Mouse (Mus musculus): ENCODE measurements at regions not wholly inside any gene's neighbourhood (a gene's known extent, or its start where the extent isn't known, plus 50 kb on each side); places are given as distances from the start of the nearest gene placed in this dataset.

DNA sequence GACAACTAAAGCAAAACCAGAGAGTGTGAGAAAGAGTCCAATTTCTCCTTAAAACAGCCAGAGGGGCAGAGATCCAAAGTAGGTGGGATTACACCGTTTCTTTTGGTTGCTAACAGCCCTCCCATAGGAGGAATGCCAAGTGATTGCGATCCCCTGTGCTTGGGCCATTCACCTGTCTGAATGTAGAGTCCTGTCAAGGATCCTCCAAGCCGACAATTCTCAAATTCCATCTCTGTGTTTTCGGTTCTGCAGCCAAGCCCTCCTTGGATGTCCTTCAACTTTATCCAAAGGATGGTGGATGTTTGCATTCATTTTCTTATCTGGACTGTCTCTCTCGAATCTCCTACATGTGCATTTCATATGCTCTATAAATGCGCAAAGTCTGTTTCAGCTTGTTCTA, 355.3 kb upstream of the Klf4 start:
- no peak for ATAC-seq (replicated peaks in 1 of 2; ENCODE audit: insufficient read depth in 1 of 2, low FRiP score in 2 of 2, low TSS enrichment in 1 of 2, low read depth in 1 of 2, poor library complexity in 2 of 2, severe bottlenecking in 2 of 2)

DNA sequence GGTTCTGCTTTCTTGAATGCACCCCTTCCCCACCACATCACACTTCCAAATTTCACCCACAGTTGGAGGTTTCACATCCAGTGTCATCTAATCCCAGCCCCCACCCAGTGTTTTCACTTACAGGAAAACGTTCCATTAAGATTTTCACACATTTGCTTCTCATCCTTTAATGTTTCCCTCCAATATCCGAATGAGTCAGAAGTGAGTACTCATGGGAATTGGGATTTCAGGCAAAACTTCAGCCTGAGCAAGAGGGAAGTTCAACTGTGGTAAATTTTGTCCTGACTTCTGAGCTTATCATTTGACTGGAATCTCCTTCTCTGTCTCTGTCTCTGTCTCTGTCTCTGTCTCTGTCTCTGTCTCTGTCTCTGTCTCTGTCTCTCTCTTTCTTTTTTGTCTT, 350.3 kb upstream of the Klf4 start:
- no peak for ATAC-seq (replicated peaks in 1 of 2; ENCODE audit: insufficient read depth in 1 of 2, low FRiP score in 2 of 2, low TSS enrichment in 1 of 2, low read depth in 1 of 2, poor library complexity in 2 of 2, severe bottlenecking in 2 of 2)

DNA sequence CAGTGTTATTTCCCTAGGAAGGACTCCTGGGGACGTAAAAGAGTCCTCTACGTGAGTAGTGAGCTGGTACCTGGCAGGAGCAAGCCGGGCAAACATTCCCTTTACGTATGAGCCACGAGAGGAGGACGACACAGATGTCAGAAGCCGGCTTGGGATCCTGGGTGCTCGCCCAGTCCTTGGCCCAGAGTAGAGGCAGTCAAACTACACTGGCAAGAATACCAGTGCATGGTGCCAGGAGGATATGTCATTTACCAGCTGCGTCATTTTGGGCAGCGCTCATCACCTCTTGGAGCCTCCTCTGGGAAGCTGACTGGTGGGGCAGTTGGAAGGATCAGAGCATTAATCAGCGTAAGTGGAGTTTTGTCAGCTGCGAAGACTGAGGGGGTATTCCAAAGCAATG, 343.0 kb upstream of the Klf4 start:
- ATAC-seq (replicated peaks in 1 of 2; ENCODE audit: insufficient read depth in 1 of 2, low FRiP score in 2 of 2, low TSS enrichment in 1 of 2, low read depth in 1 of 2, poor library complexity in 2 of 2, severe bottlenecking in 2 of 2) = no peak

DNA sequence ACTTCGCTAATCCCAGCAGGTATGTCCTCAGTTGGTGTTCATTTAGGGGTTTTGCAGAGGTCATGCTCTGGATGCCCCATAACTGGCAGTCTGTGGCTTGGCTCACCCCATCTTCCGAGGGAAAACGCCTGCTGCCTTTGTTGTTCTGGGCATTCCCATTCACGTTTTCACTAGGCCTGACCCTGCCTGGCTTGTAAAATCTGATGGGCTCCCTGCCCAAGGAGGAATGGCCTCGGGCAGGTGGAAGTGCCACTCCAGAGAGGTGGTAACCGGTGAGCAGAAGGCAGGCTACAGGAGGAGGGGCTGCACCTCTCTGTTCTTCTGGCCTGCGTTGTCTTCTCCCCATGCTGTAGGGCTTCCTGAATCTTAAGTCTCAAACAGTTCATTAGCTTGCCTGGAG, 342.6 kb upstream of the Klf4 start:
- no peak for ATAC-seq (replicated peaks in 1 of 2; ENCODE audit: insufficient read depth in 1 of 2, low FRiP score in 2 of 2, low TSS enrichment in 1 of 2, low read depth in 1 of 2, poor library complexity in 2 of 2, severe bottlenecking in 2 of 2)

DNA sequence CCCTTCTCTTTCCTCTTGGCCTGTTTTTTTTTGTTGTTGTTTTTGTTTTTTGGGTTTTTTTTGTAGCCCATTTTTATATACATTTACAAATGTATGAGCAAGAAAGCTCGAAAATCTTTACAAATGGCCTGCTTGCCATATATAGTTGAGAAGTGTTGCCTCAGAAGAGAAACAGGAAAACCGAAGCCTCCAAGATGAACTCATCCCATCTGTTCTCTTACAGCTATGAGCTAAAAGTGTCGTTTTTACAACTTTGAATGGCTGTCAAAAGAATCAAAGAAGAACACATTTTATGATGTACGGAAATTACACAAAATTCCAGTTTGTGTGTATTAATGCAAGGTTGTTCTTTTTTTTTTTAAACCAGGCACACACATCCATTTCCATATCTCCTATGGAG, 342.0 kb upstream of the Klf4 start:
- no peak for ATAC-seq (replicated peaks in 1 of 2; ENCODE audit: insufficient read depth in 1 of 2, low FRiP score in 2 of 2, low TSS enrichment in 1 of 2, low read depth in 1 of 2, poor library complexity in 2 of 2, severe bottlenecking in 2 of 2)

DNA sequence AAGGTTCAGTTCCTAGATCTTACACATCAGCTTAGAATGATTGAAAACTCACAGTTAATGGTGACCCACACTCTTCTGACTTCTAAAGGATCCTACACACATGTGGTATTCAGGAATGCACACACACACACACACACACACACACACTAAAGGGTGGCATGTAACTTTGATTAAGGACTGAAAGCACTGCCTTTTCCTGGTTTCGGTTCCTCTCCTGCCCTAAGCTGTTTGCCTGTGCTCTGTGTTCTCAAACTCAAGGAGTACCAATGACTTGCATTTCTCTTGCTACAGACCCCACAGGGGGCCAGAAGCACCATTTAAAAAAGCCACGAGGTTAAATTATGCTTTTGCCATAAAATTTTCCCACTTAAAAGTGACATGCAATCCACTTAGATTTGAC, 327.8 kb upstream of the Klf4 start:
- no peak for ATAC-seq (replicated peaks in 1 of 2; ENCODE audit: insufficient read depth in 1 of 2, low FRiP score in 2 of 2, low TSS enrichment in 1 of 2, low read depth in 1 of 2, poor library complexity in 2 of 2, severe bottlenecking in 2 of 2)

DNA sequence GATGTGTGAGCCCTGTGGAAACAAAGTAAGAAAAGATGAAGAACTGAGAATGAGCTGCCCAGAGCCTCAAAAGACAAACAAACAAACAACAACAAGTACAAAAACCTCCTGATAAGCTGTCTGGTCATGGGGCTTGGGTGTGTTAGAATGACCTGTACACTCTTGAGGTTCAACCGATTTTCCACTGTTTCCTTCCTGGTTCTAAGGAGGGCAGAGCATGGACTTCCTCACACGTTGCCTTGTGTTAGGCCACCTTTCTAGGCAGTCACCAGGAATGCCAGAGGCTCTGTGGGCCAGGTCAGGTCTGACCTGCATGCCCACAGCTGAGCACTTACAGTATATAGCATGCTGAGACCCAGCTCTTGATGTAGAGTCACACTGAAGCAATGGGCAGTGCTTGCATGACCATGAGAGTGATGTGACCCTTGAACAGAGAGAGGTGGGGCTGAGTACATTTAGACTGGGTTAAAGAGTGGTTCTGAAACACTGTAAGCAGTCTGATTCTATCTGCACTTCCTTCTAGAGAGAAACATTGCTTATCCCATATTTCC, 327.0 kb upstream of the Klf4 start:
- ATAC-seq (replicated peaks in 1 of 2; ENCODE audit: insufficient read depth in 1 of 2, low FRiP score in 2 of 2, low TSS enrichment in 1 of 2, low read depth in 1 of 2, poor library complexity in 2 of 2, severe bottlenecking in 2 of 2) = no peak

DNA sequence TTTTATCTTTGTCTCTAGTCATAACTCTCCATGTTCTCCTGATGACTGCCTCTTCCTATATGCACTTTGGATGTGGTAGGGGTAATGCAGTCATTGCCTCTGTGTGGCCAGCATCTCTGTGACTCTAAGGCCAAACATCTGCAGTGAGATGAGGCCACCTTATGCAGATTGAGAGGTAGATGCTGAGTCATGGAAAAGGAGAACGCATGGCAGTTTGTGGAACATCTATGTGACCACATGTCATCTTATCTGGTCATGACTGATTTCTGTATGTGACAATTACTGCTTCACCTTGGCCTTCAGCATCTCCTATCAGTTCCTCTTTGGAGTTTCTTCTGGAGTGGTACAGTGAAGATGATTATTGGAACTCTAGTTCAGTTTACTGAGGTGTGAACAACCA, 319.2 kb upstream of the Klf4 start:
- ATAC-seq (replicated peaks in 1 of 2; ENCODE audit: insufficient read depth in 1 of 2, low FRiP score in 2 of 2, low TSS enrichment in 1 of 2, low read depth in 1 of 2, poor library complexity in 2 of 2, severe bottlenecking in 2 of 2) = no peak

DNA sequence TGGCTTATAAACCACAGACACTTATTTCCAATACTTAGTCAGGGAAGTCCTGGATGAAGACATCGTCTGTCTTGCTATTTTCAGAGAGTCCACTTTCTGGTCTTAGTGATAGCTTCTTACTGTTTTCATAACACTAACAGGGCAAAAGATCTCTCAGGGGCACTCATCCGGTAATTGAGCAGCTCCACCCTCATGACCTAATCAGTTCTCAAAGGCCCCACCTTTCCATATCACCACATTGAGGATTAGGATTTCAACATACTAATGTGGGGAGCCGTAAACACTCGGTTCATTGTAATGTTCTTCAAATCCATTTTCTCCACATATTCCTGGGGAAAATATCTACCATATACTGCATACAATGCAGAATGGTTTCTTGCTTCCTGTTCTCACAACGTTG, 318.8 kb upstream of the Klf4 start:
- ATAC-seq (replicated peaks in 1 of 2; ENCODE audit: insufficient read depth in 1 of 2, low FRiP score in 2 of 2, low TSS enrichment in 1 of 2, low read depth in 1 of 2, poor library complexity in 2 of 2, severe bottlenecking in 2 of 2) = no peak

DNA sequence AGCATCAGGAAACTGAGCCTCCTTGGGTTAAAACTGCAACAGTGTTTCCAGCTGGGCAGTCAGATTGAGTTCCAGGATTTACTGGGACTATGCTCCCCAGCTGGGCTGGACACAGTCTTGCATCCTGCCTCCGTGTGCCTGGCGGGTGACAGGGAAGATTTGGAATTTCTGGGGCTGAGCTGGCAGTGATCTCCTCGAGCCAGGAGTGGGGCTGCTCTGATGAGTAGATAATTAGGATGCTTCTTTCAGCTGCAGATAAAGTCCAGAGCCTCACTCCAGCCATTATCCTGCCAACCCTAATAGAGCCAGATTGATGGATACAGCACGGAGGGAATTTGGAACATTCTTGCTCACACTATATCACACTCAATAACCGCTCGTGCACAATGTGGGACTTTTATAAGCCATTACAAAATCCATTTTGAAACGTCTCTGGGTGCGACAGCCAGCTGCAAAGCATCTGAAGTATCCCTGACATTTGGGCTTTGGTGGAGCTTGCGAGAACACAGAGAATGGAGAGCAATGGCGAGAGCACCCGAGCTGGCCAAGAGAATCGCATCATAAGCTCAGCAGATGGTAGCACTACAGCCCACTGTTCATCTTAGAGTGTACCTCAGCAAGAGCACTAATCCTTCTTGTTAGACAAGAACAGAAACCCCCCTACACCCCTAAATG, 311.6 kb upstream of the Klf4 start:
- ATAC-seq (replicated peaks in 1 of 2; ENCODE audit: insufficient read depth in 1 of 2, low FRiP score in 2 of 2, low TSS enrichment in 1 of 2, low read depth in 1 of 2, poor library complexity in 2 of 2, severe bottlenecking in 2 of 2) = no peak

DNA sequence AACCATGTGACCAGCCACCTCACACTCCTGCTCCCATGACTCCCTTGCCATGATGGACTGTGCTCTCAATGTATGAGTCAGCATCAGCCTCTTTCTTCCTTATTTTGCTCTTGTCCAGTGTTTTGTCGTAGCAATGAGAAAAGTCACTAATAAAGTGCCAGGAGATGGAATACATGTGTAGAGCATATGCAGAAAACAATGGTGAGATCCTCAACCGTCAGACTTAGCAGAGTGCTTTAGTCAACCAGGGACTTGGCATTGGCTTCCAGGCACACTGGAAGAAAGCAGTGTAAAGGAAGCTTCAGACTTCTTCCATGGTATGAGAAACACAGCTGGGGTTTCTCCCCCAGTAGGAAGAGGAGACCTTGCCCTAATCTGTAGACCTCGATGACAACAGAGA, 306.3 kb upstream of the Klf4 start:
- no peak for ATAC-seq (replicated peaks in 1 of 2; ENCODE audit: insufficient read depth in 1 of 2, low FRiP score in 2 of 2, low TSS enrichment in 1 of 2, low read depth in 1 of 2, poor library complexity in 2 of 2, severe bottlenecking in 2 of 2)

DNA sequence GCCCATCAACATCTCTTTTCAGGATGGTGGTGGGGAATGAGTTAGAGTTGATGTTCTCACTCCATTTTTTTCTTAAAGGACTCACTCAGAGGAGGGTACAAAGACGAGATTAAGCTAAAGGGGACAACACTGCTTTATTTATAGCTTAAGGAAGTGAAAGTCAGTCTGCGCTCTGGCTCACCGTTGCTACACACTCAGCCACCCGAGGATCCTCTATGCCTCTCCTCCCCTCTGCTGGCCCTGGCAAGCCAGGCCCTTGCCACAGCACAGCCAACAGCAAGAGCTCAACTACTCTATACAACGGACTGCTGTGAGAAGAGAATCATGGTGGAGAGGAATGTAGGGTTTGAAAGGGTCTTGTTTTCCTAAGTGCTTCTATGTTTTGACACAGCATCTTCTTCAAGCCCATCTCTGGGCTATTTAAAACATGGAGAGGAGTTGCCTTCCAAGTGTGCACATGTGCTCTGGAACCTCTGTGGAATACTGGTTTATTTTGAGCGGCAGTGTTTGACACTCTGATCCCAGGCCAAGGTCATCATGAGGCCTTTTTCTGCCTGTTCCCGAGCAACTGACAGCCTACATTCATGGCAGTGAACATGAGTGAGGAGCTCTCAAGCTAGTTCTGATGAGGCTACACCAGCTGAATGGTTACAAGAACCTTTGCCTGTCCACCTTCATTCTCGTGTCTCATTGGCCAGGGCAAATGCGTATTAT, 291.9 kb upstream of the Klf4 start:
- peak; percentile 69 to 80 for ATAC-seq (replicated peaks in 1 of 2; ENCODE audit: insufficient read depth in 1 of 2, low FRiP score in 2 of 2, low TSS enrichment in 1 of 2, low read depth in 1 of 2, poor library complexity in 2 of 2, severe bottlenecking in 2 of 2)

DNA sequence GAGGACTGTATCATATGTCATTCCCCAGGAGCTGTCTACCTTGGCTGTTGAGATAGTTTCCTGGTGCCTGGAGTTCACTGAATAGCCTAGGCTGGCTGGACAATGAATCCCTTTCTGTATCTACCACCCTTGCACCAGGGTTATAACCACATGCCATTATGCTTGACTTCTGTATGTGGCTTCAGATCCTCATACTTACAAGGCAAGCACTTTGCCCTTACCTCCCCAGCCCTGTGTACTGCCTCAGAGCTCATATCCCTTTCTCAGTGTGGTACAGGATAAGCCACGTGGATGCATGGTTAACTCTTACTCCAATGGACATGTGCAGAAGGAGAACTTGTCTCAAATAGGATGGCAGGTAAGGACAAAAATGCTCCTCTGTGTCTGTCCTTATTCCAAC, 291.3 kb upstream of the Klf4 start:
- ATAC-seq (replicated peaks in 1 of 2; ENCODE audit: insufficient read depth in 1 of 2, low FRiP score in 2 of 2, low TSS enrichment in 1 of 2, low read depth in 1 of 2, poor library complexity in 2 of 2, severe bottlenecking in 2 of 2) = no peak

DNA sequence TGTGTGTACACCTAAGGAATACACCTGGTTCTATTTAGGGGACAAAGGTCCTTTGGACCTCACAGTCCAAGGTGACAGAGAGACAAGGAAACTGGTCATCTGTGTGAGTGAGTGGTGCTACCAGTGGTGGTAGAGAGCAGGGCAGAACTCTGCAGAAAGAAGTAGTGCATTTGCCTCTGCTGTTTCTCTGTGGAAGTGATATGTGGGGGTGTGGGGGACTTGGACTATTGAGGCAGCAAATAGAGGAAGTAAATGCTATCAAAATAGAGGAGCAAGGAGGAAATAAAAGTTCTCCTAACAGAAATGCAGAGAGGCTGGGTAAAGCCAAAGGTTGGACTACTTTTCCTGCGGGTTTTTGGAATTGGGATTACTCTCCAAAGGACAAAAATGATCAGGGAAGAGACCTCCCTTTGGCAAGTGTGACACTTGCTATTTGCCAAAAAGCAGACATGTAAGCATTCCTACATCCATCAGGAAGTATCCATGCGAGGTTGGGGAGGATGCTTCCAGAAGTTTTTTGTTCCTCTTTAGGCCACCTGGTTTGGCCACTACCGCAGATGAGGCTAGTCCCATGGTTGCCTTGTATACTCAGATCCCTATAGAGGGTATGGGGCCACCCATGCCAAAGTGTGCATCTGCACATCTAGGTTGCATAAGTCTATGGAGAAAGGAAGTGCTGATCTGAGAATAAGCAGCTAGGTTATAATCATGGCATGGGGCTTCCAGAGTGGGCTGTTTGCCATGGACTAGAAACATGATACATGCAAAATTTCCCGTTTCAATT, 285.0 kb upstream of the Klf4 start:
- ATAC-seq (replicated peaks in 1 of 2; ENCODE audit: insufficient read depth in 1 of 2, low FRiP score in 2 of 2, low TSS enrichment in 1 of 2, low read depth in 1 of 2, poor library complexity in 2 of 2, severe bottlenecking in 2 of 2) = no peak

DNA sequence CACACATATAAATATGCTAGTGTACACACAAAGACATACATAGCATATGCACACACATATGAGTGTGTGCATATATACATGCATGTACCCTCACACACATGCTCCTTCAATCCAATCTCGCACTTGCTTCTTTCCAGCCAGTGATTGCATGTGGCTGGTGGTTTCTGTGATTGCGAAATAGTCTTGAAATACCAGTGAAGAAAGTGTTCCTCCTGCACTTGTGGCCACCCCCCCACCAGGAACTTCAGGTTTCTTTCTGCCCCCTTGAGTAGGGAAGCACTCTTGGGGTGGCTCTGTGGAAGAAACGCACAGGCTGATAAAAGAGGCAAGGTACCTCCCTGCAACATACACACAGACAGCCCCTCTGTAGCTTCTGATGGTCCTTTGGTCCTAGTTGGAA, 283.6 kb upstream of the Klf4 start:
- ATAC-seq (replicated peaks in 1 of 2; ENCODE audit: insufficient read depth in 1 of 2, low FRiP score in 2 of 2, low TSS enrichment in 1 of 2, low read depth in 1 of 2, poor library complexity in 2 of 2, severe bottlenecking in 2 of 2) = peak; percentile 59 to 69; a peak in 3 of 4 replicates

DNA sequence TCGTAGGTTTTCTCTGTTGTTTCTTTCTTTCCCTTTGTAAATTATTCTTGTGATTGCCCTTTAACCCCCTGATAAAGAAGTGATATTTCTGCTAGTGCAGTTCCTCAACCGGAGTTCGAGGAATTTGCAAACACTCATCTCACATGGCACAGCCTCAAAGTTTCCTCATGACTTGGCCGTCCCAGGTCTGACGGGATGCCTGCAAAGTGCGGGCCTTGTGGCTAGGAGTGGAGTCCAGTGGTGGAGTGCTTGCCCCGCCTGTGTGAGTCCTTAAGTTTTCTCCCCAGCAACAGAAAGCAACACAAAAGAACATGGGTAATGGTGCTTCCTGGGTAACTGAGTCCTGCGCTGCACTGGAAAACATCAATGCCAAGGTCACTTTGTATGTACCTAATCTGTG, 280.6 kb upstream of the Klf4 start:
- ATAC-seq (replicated peaks in 1 of 2; ENCODE audit: insufficient read depth in 1 of 2, low FRiP score in 2 of 2, low TSS enrichment in 1 of 2, low read depth in 1 of 2, poor library complexity in 2 of 2, severe bottlenecking in 2 of 2) = no peak

DNA sequence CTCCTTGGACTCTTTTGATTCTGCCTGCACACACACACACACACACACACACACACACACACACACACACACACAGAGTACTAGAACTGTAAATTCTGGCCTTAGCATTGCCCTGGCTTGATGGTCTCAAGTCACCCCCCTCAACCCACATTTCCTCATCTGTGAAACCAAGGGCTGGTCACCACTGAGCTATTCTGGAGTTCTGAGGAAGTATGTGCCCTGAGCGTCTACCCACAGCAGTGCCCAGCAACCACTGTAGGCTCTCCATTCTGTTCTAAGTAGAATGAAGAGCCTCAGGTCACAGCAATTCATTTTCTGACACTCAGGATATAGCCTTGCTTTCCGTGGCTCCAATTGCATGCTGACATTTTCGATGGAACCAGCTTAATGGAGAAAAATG, 279.4 kb upstream of the Klf4 start:
- ATAC-seq (replicated peaks in 1 of 2; ENCODE audit: insufficient read depth in 1 of 2, low FRiP score in 2 of 2, low TSS enrichment in 1 of 2, low read depth in 1 of 2, poor library complexity in 2 of 2, severe bottlenecking in 2 of 2) = peak; percentile 68 to 83

DNA sequence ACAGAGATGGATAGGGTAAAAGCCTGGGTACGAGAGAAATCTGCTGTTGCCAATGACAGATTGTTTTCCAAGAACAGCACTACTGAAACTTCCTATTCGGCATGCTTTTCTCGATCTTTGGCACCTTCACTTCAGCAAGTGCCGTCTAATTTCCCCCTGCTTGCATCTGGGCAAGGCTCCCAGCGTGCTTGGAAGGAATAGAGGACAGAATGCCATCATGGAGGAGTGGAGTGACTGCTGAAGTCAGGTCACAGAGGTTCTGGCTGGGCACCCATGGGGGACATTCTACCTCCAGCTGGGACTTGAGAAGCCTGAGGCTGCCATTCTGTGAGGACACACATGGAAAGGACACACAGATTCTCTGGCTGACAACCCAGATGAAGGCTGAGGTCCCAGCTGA, 276.2 kb upstream of the Klf4 start:
- no peak for ATAC-seq (replicated peaks in 1 of 2; ENCODE audit: insufficient read depth in 1 of 2, low FRiP score in 2 of 2, low TSS enrichment in 1 of 2, low read depth in 1 of 2, poor library complexity in 2 of 2, severe bottlenecking in 2 of 2)
